Mouse (Mus musculus): ENCODE results near the gene Greb1. TPM values are rescaled to one million over a fixed set of nuclear protein-coding genes. Genes with fewer than 3 reads are reported as not detected.
A peak's percentile ranks its signal among the peaks of the same experiment; 100 is the strongest.
"Not testable (repeated sequence)": the region's sequence is repeated elsewhere in the genome, so short reads cannot be mapped to it uniquely, and the experiment has no call there.

Greb1 gene
- total RNA-seq, 2 experiments from 2014 or later, result 0.33 TPM

DNA sequence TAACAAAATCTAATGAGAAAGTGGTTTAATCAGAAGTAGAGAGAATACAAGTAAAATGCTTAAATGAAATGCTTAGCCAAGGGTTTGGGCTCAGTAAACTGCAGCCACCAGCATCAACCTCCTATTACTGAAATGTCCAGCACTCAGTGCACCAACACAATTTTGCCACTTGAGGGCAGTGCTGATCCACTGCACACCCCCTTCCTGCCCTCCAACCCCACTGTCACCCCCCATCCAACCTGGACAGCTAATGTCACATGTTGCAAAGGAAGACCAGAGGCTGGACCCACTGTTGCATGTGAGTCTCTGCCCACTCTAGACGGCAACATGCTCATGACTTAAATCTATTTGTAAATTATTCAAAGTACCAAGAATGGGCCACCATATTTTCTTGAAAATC lies 83.0 kb downstream of the Greb1 start:
- peak; percentile 25 to 29 for DNase-seq
- intact Hi-C loops (cut with DNase I), result loop anchor here (1.0 to 2.0 kb wide), 3 partner anchors 37 to 296 kb away; no protein-coding TSS in a partner anchor

DNA sequence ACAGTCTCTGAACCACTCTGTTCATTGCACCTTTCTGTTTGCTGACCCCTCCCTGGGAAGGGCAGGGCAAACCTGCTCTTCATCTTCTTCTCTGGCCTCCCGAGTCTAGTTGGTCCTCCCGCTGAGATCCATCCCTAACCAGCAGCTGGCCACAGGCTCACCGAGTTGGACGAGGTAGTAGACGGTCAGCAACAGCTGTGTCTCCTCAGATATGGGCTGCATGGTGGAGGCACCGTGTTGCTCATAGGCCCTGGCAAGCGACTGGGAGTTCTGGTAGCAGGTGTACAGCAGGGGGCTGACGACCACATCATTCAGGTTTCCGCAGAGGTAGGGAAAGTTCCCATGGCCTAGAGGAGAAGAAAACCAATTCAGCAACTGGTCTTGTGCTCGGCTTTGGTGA lies 86.1 kb downstream of the Greb1 start:
- no peak for DNase-seq
- intact Hi-C loops (cut with DNase I), result no loop called here

DNA sequence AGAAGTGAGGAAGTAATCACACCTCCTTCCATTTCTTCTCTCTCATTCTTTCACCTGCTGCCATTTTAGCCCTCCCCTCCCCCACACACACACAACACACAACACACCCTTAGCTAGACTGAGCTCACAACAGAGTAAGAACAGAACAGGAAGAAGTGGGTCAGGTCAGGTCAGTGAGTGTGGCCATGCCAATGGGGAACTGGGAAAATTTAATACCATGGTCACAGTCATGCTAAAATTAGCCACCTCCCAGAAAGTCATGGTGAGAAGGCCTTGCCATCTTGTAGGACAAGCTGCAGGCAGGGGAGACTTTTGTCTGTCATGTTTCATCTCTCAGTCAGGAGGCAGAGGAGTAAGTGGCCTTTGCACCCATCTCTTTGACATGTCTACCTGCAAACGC lies 102.0 kb downstream of the Greb1 start:
- intact Hi-C loops (cut with DNase I), result no loop called here
- no peak for DNase-seq

DNA sequence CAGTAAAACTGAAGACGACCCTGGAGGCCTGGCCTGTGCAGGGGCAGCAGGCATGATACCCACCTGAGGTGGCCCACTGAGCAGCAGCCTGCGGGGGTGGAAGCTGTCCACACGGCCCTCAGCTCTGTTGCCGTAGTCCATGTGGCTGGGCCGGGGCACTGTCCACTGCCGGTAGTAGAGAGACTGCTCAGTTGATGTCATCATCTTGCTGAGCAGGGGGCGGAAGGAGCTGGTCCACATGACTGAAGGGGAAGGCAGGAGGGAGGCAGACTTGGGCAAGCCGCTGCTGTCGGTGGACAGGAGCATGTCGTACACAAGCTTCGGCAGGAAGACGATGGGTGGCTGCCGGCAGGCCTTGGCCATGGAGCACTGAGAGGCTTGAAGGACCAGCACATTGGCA lies 104.5 kb downstream of the Greb1 start:
- DNase-seq, result no peak
- intact Hi-C loops (cut with DNase I), result no loop called here

DNA sequence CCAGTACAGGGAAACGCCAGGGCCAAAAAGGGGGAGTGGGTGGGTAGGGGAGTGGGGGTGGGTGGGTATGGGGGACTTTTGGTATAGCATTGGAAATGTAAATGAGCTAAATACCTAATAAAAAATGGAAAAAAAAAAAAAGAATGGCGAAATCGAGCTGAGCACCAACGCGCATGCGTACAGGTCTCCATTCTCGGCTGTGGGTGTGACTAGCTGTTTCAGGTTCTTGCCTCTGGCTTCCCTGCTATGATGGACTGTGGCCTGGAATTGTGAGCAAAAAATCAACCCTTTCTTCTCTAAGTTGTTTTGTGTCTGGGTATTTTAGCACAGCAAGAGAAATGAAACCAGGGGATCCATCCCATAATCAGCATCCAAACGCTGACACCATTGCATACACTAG lies 105.4 kb downstream of the Greb1 start:
- DNase-seq; intact Hi-C loops (cut with DNase I): not testable (repeated sequence)

DNA sequence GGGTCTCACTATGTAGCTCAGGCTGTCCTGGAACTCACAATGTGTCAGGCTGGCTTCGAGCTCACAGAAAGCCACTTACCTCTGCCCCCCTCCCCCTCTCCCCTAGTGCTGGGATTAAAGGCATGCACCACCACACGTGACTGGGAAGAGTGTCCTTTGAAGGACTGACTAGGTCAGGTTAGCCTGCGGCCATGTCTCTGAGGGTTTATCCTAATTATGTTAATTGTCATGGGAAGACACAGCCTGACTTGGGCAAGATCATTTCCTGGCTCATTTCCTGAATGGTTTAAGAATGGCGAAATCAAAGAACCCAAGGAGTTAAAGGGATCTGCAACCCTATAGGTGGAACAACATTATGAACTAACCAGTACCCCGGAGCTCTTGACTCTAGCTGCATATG lies 105.9 kb downstream of the Greb1 start:
- DNase-seq, result no peak
- intact Hi-C loops (cut with DNase I), result no loop called here

DNA sequence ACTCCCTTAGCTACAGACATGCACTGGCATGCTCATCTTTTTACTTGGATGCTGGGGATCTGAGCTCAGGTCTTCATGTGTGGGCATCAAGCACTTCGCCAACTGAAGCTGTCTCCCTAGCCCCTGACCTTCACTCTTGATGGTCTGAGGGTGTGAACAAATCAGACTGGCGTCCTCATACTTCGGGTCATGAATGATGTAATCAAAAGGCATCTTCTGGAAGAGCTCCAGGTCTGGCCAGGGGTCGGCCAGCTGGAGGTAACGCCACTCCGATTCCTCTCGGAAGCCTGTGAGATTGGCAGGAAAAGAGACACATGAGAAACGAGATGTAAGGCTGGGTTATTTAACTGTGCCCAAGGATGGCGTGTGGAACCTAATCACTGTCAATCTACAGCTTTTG lies 110.1 kb downstream of the Greb1 start:
- intact Hi-C loops (cut with DNase I), result no loop called here
- DNase-seq, result no peak

DNA sequence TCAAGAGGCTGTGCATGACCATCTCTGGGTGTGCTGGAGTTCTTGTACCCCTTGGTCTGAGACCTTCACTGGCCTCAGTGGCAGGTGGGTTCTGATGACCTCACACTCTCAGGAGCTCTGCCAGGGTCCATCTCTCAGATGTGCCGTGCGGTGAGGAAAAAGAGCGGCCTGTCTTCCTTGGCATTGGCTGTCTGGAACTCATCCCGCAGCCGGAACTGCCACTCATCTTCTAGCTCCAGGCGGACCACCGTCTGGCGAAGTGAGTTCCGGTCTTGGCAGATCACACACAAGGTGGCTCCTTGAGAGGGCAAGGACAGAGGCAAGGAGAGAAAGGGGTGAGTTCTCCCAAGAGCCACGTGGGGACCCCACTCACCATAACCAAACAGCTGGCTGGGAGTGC lies 128.4 kb downstream of the Greb1 start:
- intact Hi-C loops (cut with DNase I), result no loop called here
- DNase-seq, result no peak

DNA sequence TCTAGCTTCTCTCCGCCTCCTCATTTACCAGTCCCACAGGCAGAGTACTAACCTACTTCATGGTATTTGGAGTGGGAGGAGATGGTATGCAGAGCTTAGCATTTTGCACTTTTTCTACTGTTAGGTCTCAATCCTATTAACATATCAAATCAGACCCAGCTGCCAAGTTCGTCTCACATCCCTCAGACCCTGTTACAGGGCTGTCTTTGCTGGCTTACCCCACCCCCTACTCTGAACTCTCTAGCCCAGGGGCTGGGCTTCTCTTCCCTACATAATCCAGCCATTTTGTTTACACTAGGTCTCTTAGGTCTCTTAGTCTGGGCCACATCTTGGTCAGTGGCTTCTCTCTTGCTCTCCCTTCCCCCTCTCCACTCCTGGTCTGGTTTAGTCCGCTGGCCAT lies 131.5 kb downstream of the Greb1 start:
- intact Hi-C loops (cut with DNase I), result no loop called here
- DNase-seq, result no peak

DNA sequence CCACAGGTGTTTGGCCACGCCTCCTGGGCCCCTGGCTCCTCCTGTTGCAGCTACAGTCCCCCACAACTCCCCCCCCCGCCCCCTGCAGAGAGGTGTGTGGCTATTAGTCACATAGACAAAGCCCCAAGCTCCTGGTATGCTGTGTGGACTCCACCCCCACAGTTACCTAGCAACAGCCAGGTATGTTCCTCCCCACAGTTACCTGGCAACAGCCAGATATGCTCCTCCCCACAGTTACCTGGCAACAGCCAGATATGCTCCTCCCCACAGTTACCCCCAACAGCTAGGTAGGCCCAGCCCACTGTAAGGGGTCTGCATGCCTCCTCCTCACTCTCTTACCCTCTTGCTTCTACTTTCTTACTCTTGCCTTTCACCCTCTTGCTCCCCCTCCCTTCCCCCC lies 135.7 kb downstream of the Greb1 start:
- no peak for DNase-seq
- intact Hi-C loops (cut with DNase I), result no loop called here

DNA sequence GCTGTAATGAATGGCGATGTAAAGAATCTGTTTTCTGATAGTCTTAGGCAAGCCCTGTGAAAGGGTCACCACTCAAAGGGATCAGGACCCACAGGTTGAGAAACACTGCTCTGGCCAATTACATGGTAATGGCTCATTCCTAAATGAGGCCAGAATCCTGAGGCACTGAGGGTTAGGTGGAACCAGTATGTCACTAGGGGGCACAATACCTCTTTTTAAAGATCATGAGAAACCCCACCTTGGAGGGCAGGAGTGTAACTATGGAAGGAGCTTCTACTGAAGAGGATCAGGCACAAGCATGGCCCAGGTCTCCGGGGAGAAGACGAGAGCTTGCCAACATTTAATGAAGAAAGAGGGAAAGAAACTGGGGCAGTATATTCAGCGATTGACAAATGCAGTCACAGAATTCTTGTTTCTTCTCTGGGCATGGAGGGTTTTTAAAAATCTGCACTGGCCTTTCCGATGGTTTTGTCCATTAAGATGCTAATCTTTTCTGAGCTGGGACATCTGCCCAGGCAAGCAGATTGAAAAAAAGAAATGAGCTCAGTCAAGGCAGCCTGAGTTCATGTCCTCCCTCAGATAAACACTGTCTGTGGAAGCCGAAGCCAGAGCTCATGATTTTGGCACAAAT lies 137.6 kb downstream of the Greb1 start:
- DNase-seq, result no peak
- intact Hi-C loops (cut with DNase I), result loop anchor here (5.0 kb wide), 2 partner anchors 94 to 144 kb away; no protein-coding TSS in a partner anchor

DNA sequence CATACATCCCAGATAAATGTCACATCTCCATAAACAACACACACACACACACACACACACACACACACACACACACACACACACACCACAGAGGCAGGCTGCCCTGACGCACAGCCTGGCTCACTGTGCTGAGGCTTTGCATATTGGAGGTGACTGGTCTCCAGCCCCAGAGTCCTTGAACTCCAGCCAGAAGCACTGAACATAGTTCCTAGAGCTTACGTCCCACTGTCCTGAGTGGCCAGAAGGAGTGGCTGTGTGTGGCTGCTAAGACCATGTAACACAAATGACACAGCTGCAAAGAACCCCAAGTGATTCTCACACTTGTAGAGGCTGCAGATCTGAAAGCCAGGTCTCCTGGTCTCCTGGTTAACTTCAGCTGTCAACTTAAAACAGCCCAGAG lies 138.8 kb downstream of the Greb1 start:
- intact Hi-C loops (cut with DNase I), result loop anchor here (5.0 kb wide), 2 partner anchors 95 to 145 kb away; no protein-coding TSS in a partner anchor
- no peak for DNase-seq

DNA sequence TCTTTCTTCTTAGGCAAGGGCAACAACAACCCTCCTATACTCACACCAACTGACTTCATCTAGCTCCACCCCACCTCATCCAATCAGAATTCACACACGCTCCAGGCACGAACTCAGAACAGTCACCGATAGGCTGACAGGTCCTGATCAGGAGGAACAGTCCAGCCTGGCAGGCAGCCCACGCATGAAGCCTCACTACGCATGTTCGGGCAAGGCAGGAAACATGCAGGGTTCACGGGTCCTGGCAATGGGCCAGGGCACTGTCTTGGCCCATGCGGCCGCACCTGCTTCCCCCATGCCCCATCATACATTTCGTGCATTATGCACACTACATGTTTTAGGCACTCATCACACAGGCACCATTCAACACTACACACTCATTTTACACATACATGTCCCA lies 139.2 kb downstream of the Greb1 start:
- intact Hi-C loops (cut with DNase I), result loop anchor here (5.0 kb wide), 2 partner anchors 96 to 146 kb away; no protein-coding TSS in a partner anchor
- no peak for DNase-seq

DNA sequence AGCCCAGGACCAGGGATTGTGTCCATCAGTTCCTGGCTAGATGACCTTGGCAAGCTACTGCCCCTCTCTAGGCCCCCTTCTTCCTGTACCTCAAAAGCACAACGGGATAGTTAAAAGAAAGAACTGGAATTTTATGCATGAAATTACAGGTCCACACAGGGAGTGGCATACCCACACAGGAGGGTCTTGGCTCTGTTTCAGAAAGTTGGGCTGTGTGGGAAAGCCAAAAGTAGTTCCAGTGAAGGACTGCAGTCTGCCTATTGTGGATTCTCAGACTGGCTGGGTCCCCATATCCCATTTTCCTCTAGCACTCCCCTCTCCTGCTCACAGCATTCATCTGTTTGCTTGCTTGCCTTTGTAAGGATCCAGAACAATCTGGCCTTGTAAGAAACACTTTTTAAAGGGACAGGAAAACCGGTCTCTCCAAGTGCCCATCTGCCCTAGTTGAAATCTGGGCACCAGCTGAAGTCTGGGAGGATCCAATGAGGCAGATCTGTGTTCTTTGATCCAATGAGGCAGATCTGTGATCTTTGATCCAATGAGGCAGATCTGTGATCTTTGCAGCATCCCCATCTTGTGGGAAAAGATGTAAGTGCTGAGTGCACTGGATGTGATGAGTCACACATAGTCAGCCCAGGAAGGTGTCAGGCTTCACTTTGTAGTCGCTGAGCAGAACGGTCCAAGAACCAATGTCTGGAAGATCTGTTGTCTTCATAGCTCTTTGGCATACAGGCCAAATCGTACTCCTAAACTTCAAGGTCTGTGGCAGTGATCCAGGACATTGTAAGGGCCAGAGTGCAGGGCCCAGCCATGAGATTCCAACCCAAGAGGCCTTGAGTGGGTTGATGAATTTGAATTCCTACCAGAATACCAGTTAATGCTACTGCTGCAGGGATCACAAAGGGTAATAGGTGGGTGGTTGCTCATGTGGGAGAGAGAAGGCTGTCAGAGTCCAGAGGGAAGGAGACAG lies 143.5 kb downstream of the Greb1 start:
- intact Hi-C loops (cut with DNase I), result loop anchor here (5.0 kb wide), 1 partner anchor 90 kb away; no protein-coding TSS in a partner anchor
- DNase-seq, result no peak

DNA sequence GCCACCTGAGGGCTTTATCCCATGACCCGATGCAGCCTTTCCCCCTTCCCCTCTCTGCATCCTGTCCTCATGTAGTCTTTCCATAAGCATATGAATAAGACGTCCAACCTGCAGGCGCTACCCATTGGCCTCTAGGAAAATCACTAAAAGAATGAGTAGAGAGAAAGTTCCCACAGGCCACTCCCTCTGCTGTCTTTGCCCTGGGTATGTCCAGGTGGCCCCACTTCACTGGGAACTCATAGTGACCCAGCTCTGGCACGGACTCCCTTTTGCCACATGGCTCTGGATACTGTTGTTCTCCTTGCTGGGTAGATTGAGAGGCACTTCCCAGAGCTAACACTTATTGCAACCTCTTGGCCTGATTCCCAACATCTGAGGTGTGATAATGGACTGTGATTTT lies 145.1 kb downstream of the Greb1 start:
- no peak for DNase-seq
- intact Hi-C loops (cut with DNase I), result loop anchor here (5.0 kb wide), 1 partner anchor 88 kb away; no protein-coding TSS in a partner anchor

DNA sequence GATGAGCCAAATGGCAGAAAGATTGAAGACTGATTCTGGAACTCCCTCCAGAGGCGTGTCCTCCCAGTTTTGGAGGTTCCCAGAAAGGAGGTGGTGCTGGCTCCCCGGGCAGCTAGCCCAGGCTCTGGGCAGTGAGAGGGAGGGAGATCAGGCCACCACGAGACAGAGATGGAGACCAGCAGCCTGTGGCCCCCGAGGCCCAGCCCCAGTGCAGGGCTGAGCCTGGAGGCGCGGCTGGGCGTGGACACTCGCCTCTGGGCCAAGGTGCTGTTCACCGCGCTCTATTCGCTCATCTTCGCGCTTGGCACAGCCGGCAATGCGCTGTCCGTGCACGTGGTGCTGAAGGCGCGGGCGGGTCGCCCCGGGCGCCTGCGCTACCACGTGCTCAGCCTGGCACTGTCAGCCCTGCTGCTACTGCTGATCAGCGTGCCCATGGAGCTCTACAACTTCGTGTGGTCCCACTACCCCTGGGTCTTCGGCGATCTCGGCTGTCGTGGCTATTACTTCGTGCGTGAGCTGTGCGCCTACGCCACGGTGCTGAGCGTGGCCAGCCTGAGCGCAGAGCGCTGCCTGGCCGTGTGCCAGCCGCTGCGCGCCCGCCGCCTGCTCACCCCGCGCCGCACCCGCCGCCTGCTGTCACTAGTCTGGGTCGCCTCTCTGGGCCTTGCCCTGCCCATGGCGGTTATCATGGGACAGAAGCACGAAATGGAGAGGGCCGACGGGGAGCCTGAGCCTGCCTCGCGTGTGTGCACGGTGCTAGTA lies 147.2 kb downstream of the Greb1 start, which contains the start of gene Ntsr2:
Ntsr2 (plus strand) TSS at position 51 of the 762 bp plus-strand sequence.
- DNase-seq, result peak; percentile 78 to 79
- intact Hi-C loops (cut with DNase I), result no loop called here

DNA sequence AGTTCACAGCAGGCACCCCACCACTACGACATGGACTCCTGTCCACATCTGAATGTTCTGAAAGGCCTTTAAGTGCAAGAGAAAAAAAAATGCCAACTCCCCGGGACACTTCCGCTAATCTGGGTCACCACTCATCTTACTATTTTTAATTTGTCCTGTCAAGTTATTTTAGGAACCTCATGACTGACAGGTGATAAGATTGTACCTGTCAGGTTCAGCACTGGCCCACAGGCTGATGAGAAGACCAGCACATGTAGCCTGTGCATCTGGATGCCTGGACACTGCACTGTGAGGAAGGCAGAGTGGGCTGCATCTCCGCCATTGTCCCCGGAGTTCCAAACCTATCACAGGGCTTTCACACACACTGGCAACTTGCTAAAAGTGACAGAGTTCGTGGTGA lies 150.9 kb downstream of the Greb1 start:
- no peak for DNase-seq
- intact Hi-C loops (cut with DNase I), result no loop called here

DNA sequence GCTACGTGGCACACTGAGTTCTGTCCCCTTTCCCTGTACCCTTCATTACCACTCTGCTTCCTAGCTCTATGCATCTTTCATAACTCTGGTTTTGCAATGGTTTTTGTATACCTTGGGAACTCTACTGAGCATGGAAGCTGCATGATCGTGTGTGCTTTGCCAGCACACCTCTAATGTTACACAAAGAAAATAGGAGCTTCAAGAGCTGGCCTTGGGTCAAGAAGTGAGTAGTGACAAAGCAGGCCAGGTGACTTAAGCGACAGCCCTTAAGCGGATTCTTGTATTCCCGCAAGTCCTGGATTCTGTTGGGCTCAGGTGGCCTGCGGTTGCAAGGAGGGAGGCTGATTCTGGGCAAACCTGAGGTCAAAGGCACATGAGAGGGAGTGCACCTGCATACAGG lies 152.4 kb downstream of the Greb1 start:
- no peak for DNase-seq
- intact Hi-C loops (cut with DNase I), result no loop called here

DNA sequence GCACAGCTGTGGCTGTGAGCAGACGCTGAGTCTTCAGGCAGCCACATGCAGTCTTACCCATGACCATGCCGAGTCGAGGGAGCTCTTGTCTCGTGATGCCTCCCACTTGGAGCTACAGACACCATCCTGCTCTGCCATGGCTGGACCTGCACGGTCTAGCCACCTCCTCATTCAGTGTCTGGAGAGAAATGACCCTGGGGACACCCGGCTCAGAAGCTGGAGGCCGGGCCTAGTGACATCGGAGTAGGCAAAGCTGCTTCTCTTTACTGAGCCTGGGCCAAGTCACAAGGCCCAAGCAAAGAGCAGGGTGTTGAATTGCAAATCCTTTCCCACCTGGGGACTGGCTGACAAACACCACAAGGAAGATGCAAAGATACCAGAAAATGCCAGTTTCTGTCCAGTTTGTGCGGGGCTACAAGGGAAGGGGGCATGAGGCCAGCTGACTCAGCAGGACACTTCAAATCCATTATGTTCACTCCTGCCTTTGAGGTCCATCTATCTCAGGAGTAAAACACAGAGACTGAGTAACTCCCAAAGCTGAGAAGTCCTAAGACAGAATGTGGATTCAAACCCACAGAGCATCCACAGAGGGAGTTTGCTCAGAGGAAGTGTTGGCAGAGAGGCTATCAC lies 153.8 kb downstream of the Greb1 start:
- intact Hi-C loops (cut with DNase I), result no loop called here
- DNase-seq, result no peak

DNA sequence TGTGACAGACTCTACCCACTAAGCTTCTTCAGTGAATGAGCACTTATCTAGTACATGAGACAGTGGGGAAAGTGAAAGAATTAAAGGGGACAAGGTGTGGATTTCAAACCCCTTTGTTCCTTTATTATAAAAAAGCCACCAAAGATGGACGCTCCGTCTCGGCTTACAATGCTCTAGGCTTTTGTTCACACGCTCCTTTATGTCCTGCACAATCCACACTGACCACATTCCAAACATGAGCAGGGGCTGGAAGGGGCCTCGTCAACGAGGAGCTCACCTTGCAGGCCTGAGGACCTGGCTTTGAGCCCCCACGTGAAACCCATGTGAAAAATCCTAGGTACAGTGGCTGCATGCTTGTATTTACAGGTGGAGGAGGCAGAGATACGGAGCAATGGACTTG lies 156.0 kb downstream of the Greb1 start:
- DNase-seq, result no peak
- intact Hi-C loops (cut with DNase I), result no loop called here
